Mouse (Mus musculus): ENCODE measurements around the gene Lamtor4.
"Not testable (repeated sequence)": the region's sequence is repeated elsewhere in the genome, so short reads cannot be mapped to it uniquely, and the experiment has no call there.

Lamtor4 gene

DNA sequence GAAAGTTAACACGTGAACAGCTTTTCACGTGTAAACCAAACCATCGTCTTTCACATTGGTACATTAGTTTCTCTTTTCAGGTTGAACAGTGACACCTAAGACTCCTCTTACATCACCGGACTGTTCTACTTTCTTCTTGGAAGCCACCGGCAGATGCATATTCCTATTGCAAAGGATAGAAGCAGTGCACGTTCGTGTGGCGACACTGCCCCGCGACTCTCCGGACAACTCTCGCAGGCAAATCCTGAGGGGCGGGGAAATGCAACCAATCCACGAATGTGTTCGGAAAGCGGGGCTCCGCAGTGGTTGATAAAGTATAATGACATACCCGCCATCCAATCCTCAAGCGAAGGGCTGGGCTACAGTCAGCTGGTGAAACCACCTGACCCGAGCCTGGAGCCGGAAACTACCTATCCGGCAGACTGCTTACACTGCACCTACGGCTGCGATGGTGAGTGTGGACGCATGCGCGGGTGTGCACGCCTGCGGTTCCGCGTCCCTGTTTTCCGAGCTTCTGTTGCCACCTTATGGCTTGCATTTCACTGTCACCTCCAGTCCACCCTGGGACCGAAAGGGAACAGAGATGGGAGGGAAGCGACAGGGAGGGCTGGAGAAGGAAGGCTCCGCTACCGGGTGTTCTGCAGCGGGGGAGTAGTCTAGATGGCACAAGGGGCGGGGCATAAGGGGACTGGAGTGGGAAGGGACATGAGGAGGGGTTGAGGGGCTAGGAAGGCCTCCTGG lies at the start of gene Lamtor4:
Gene Lamtor4, plus strand, starts transcription at position 130 of the 741 bp plus-strand sequence.
- peak; percentile 98 for DNase-seq

DNA sequence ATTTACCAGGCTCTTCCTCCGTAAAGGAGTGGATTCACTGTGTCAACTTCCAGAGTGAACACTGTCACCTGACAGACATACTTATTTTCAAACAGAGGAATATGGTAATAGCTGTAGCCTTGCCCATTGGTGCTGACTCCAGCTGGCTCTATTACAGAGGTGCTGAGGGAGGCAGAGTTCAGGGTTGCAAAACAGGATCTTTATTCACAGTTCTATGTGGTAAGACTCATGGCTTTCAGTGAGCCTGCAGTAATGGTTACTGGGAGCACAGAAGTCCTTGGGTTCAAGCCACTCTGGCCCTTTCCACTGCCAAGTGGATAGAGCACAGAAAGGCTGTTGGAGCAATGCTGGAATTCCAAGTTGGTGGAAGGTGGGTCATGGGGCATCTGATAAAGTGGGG lies 48.0 kb upstream of the Lamtor4 start:
- no peak for DNase-seq

DNA sequence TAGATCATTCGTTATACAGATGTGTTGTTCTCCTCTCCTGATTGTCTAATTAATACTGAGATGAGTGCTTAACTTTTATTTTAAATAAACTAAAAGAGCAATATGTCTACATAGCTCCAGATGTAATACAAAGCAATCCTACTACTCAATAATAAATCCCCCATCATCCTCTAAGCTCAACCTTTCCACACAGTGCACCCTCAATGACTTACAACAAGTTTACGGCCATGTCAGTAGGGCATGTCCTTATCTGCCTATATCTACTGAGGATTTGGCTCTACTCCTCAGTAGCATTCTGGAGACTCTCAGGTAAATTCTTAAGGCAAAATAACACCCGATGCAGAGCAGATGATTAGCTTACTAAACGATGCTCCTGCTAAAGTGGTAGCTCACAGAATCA lies 47.4 kb upstream of the Lamtor4 start:
- no peak for DNase-seq

DNA sequence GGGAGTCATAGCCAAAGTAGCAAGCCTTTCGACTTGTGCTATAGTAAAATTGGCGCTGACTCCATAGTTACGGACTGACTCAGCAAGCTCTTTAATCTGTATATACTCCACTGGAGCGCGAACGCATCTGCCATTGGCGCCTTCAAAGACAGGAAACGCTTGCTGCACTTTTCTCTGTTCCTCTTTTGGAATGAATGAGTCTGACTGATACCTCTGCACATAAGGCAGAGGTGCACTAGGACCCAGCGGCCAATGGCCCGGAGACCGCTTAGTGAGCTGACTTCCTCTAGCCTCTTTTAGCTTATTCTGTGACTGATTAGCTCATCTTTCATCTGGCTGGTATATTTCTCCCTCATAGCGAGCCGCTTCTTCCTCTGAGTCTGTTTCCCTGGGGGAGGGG lies 38.6 kb upstream of the Lamtor4 start:
- not testable (repeated sequence) for DNase-seq

DNA sequence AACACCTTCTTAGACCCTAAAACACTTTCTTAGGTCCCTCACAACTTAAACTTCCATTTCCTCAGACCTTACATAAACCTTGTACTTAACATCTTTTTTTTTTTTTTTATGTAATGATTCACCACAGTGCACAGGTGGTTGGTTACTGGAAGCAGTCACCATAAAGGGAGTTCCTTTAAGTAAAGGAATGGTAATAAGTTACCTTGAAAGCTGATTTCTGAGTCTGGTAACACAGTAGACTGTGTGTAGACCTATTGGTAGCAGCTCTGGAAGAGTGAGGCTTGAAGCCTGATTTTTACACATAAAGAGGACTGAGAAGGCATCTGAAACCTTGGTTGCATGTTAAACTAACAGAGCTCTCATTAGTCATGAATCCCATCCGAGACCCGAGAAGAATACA lies 35.4 kb upstream of the Lamtor4 start:
- DNase-seq: no peak

DNA sequence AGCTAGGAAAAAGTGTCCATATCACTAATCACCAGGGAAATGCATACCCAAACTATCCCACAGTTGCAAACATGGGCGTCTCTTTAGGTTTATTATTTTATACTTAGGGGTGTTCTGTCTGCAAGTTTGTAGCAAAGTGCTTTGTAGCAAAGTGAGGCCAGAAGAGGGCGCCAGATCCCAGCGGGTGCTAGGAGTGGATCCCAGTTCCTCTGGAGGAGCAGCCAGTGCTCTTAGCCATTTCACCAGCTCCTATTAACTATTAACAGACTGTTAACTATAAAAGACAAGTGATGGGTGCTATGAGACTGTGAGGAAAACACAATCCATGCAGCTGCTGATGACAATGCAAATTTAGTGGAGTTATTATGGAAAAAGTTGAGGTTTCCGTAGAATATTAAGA lies 33.2 kb upstream of the Lamtor4 start:
- DNase-seq: peak; percentile 70

DNA sequence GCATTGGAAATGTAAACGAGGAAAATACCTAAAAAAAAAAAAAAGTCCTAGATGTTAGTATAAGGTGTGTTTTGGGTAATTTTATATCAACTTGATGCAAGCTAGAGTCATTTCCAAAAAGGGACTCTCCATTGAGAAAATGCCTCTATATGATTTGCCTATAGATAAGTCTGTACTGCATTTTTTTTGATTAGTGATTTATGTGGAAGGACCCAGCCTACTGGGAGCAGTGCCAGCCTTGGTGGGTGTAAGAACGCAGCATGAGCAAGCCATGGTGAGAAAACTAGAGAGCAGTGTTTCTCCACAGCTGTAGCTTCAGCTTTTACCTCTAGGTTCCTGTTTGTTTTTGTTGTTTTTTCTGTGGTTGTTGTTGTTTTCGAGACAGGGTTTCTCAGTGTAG lies 32.0 kb upstream of the Lamtor4 start:
- no peak for DNase-seq

DNA sequence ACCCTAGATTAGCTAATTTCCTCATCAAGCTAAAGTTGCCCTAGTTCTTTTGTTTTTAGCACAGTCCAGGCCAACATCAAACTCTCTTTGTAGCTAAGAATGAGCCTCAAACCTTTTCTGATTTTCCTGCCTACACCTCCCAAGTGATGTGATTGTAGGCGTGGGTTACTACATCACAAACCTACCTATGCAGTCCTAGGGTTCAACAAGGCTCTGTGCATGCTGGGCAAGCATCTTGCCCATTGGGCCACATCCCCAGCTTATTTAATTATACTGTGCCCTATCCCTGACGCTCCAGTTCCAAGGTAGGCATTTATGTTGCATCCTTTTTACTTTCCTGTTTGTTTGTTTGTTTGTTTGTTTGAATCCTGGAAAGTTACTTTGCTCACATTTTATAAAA lies 29.6 kb upstream of the Lamtor4 start, which contains the start of gene Nxpe5:
Gene Nxpe5, plus strand, starts transcription at position 199 of the 400 bp plus-strand sequence.
- no peak for DNase-seq

DNA sequence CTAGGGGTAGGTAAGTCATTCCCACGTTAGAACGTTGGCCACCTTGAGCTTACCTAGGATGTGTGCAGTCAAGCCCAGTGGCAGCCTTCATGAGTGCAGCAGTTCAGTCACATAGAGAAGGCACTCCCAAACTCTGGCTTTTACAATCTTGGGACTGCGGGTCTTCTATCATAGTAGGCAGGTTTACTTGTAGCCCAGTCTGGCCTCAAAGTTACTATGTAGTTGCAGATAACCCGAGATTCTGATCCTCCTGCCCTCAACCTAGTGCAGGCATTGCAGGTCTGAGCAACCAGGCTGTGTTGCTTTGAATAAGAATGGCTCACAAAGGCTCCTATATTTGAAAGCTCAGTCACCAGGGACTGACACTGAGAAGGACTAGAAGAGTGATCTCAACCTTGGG lies 28.8 kb upstream of the Lamtor4 start:
- DNase-seq: no peak

DNA sequence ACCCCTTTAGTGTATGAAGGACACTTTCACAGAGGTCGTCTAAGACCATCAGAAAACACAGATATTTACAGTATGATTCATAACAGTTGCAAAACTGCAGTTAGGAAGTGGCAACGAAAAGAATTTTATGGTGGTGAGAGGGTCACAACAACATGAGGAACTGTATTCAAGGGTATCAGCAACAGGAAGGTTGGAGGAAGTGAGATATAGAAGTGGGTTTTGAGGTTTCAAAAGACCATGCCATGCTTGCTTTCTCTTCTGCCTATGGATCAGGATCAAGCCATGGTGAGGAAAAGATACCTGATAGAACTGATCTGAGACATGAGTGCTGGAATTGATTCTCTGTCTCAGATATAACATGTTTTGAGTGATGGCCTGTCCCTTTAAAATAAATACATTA lies 27.9 kb upstream of the Lamtor4 start:
- no peak for DNase-seq

DNA sequence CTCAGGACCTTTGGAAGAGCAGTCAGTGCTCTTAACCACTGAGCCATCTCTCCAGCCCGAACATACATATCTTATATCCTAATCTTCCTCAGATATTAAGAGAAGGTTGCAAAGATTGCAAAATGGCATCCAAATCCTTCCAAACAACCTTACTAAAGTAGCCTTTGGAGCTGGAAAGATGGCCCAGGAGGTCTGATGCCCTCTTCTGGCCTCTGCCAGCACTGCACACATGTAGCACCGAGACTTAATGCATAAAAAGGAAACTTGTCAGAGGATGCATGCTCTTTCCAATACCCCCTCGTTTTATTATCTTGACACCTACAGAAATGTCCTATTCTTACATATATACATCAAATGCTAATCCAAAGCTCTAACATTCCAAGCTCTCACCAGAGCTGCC lies 27.3 kb upstream of the Lamtor4 start:
- no peak for DNase-seq

DNA sequence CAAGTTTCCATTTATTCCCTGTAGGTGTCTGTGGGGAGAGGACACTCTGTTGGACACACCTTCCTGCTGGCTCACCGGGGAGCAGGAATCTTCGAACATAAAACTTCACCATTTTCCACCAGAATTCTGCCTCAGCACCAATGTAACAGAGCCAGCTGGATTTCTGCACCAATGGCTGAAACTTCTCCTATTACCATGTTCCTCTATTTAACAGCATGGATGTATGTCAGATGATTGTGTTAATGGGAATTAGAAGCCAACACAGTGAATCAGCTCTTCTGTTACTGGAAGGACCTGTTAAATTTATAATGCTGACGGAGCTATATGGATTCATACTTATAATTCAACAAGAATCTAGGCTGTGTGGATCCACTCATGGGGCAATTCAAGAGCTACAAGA lies 25.8 kb upstream of the Lamtor4 start:
- no peak for DNase-seq

DNA sequence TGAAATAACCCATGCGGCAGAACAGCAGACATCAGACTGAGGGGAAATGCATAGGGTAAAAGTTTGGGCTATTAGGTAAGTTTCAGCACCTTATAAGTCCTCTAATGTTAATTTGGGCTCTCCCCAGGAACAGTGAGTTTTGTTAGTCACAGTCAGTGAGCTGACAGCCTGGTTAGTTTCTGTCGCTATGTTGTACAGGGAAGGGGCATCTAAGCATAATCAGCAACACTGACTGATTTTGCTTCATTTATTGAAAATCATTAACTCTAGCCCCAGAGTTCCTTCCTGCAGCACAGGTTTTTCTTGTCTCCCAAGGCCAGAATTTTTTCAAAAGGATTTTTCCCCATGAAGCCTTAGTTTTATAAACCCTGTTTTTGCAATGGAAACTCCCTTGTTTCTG lies 21.5 kb upstream of the Lamtor4 start:
- DNase-seq: no peak

DNA sequence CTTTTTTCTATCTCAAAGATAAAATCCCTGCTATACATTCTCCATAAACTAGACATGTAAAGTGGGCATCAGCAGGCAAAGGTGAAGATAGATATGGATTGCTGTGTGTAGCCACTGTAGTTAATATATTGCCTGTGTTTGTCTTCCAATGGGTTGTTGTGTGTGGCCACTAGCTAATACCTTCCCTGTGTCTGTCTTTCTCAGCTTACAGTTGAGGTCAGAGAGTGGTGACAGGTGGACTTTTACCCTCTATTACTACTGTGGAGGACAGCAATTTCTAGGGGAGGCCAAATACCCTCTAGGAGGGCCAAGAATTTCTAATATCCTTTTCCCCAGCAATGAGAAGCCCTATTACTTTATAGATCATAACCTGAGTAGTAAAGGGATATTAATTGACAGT lies 21.1 kb upstream of the Lamtor4 start:
- no peak for DNase-seq

DNA sequence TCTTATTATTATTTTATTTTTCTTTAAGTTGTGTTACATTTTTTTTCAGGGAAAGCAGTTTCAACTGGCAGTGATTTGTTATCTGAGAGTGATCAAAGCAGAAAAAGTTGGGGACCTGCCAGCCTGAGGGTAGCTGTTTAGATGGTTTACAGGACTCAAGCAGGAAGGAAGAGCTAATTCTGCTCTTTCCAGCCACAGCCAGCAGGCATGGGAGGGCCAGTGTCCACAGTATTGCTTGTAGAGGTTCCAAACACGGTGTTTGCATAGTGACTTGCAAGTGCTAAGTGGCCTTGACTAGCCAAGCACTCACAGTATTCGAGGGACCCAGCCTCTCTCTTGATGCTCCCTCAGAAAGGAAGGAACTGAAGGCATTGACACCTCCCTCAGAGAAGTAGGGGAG lies 13.8 kb upstream of the Lamtor4 start:
- no peak for DNase-seq

DNA sequence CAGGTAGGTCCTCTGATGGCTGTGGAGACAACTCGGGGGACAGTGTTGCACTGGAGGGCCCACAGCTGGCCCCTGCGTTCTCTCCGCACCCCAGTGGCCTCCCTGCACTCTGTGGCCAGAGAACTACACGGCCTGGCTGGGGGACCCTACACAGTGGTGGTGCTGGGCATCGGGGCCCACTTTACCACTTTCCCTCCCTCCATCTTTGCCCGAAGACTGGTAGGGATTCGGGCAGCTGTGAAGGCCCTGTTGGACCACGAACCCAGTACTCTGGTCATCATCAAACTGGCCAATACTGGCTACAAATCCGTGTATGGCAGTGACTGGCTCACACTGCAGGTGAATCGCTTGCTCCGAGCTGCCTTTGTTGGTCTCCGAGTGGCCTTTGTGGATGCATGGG lies 4.1 kb upstream of the Lamtor4 start:
- DNase-seq: no peak

DNA sequence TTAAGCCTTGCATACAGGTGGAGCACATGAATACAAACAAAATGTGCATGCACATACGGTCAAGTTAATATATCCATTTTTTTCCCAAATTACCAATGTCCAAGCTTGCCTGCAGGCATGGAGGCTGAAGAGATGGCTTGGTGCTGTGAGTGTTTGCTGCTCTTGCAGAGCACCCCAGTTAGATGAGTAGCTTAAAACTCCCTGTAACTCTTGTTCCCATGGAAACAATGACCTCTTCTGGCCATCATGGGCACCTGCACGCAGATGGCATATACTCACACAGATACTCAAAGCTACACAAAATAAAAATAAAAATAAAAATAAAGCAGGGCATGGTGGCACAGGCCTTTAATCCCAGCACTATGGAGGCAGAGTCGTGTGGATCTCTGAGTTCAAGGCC lies 2.2 kb upstream of the Lamtor4 start:
- DNase-seq: no peak

DNA sequence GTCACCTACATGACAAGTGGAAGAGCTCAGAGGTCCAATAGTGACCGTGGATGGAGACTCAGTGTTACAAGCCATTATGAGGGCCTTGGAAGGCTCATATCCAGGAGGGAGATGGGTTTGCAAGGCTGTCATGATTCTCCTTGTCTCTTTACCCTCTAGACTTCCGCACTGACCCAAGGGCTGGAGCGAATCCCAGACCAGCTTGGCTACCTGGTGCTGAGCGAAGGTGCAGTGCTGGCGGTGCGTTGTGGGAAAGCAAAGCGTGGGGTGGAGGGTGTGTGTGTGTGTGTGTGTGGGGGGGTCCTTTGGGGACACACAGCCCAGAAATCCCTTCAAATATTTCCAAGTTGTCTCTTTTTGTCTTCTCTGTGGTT lies 799 bp downstream of the Lamtor4 start:
- no peak for DNase-seq

DNA sequence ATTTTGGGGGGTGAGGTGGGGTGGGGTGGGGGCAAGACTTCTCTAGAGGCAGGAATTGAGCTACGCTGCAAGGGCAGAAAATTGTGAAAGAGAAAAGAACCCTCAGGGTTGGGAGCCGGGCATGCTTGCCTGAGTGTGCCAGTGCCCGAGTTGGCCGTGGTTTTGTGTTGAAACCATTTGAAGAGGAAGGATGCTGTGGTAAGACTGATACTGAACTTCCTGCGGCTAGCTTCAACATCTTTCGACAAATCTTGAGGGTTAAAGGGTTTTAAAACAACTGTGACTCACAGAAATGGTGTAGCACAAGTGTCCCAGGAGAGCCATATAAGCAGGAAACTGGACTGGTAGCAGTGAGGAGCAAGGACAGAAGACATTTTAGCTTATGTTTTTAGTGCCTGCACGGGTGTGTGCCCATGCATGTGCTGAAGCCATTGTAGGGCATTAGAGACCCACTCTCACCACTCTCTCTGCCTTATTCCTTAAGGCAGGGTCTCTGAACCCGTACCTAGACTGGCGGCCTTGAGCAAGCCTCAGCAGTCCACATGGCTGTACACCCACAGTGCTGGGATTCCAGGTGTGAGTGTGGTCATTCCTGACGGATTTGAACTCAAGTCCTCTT lies 1.8 kb downstream of the Lamtor4 start:
- DNase-seq: peak; percentile 54

DNA sequence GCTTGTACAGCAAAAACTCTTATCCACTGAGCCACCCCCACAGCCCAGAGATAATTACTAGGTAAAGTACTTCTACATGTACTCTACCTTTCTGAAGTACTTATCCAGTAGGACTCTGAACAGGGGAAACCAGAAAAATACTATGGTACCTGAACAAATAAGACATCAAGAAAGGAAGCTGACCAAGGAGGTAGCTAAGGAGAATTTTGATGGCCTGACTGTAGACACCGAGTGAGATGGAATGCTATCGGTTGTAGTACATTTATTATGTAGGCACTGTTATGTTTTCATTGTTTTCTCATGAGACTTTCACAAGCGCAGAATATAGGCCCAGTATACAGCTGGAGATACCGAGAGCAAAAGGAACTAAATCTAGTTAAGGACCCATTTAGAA lies 2.3 kb downstream of the Lamtor4 start:
- no peak for DNase-seq

DNA sequence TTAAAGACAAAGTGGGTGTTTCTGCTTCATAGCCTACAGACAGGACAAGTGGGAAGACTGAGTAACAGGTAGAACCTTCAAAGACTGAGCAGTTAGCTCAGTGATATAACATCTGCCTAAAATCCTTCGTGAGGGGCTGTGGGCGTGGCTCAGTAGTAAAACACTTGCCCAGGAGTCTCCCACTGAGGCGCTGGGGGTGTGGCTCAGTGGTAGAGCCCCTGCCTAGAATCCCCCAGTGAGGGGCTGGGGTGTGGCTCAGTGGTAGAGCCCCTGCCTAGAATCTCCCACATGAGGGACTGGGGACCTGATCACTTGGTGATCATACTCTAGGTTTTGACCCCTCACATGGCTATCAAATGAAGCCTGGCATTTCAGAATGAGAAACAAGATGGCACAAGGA lies 2.8 kb downstream of the Lamtor4 start:
- DNase-seq: no peak

DNA sequence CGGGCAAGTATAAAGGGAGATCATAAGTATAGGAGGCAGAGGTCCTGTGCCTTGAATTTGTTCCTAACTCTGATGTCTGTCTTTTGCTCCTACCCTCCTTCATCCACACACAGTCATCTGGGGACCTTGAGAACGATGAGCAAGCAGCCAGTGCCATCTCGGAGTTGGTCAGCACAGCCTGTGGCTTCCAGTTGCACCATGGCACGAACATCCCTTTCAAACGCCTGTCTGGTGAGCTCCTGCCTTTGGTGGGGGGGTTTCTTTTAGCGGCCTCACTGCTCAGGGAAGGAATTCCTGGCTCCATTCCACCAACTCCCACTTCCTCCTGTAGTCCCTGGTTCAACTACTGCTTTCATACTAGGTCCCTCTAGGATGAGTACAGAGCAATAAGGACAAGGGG lies 3.3 kb downstream of the Lamtor4 start:
- peak; percentile 56 for DNase-seq

DNA sequence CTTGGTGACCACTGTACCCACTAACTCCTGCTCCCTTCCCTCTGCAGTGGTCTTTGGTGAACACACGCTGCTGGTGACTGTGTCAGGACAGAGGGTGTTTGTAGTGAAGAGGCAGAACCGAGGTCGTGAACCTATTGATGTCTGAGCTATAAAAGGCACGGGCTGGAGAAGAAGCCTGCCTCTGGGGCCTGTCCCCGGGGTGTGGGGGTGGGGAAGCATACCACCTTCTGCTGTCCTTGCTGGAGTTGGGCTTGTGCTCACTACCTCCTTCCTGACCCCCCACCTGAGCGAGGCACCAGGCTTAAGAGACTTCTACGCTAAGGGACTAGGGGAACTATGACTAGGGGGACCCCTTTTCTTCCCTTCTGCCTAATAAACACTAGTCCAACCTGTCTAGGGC lies 3.7 kb downstream of the Lamtor4 start:
- DNase-seq: no peak

DNA sequence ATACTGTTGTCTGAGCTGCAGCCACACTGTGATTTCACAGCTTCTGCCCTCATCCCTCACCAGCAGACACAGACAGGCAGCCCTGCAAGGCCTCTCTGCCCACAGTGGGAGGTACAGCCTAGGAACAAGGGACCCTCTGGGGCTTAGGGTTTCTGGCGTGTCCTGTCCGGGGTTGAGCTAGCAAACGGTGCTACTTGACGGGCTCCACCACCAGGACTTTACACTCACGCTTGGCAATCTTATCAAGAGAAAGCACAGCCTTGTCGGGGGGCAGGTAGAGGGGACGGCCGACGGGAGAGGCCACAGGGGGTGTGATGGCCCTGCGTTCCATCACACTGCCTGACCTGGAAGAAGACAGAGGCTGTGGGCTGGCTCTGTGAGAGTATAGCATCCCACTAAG lies 4.8 kb downstream of the Lamtor4 start:
- no peak for DNase-seq

DNA sequence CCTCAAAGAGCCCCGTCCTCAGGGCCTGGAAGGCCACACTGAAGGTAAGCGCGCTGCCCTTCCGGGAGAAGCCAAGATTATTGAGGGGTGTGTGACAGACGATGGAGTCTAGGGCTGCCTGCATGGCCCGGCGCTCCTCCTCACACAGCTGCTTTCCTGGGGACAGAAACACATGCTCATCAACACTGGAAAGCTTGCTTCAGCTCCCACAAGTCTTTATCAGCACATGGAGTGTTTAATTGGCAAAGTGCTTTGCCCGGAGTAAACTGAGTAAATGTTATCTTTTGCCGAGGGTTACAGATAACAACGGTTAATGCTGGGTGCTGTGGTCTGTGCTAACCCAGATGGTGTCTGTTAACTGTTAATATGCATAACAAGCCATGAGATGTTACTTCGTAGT lies 5.6 kb downstream of the Lamtor4 start:
- DNase-seq: no peak
